Mouse (Mus musculus) cerebellum, adult 9-11 months (tissue): Measurements from ENCODE around the gene Tmem30a.
A peak's percentile ranks its signal among the peaks of the same experiment; 100 is the strongest.

Source experiments
- DNase-seq: peaks from one replicate; pipeline ENCODE4 v3.0.0; 2022

Gene Tmem30a

GRCm38 (mm10) chr9:79785794-79786085 lies 7.6 kb downstream of the Tmem30a start:
- DNase-seq = no peak

DNA sequence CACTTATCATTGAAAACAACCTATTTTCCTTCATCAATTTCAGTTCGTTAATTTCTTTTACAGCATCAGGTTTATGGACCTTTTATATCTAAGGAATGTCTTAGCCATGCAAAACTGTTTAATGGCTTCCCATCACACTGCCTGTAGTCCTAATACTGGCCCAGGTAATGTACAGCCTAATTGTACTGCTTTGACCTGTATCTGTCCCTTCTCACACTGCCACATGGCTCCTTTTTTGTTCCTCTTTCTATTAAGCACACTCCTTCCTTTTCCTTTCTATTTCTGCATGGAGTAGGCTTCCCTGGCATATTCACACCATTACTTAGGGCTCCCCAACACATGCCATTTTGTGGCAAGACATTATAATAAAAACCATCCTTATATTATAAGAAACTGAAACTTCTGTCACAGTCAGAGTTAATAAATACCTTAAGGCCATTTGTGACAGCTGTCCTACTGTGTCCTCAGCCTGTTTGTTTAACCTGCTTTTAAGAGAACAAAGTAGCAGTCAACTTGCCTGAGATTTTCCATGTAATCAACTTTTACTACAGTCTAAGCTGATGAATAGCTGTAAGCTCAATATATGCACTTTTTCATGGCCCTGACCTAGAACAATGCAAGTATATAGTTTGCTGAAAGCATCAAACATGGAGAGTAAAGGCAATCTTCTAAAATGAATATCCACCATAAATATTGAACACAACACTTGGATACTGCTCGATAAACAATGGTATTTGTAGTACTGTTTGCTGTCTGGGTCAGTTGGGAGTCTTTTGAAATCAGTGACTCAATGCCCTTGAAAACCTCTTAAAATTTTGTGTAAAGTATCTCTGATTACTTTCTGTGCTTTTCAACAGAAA lies 8.1 kb downstream of the Tmem30a start:
- no peak for DNase-seq

- no peak for DNase-seq
Observed at GRCm38 (mm10) chr9:79784439-79784838, 8.9 kb downstream of the Tmem30a start.

- no peak for DNase-seq
Observed at GRCm38 (mm10) chr9:79779354-79779753, 14.0 kb downstream of the Tmem30a start.

DNA sequence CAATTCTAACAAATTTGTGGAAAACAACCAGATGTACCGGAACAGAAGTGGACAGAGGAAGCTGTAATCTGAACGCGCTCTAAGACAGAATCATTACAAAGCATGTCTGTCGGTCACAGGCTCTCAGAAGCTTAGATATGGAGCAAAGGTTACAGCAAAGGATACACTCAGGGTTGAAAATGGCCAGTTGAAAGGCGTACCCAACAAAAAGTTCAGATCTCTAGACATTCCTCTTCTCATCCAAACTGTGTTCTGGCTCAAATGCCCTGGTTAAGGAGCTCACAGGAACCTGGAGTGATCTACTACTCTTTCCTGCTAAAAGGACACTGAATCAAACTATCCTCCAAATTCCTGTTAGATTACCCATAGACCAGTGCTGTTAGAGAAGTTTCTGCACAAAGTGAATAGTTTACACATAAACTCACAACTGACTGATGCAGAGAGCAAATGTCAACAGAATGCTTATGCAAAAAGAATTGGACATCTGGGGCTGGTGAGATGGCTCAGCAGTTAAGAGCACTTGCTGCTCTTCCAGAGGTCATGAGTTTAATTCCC lies 26.2 kb downstream of the Tmem30a start:
- no peak for DNase-seq

- DNase-seq = no peak
Observed at GRCm38 (mm10) chr9:79765329-79765728, 28.0 kb downstream of the Tmem30a start.

DNA sequence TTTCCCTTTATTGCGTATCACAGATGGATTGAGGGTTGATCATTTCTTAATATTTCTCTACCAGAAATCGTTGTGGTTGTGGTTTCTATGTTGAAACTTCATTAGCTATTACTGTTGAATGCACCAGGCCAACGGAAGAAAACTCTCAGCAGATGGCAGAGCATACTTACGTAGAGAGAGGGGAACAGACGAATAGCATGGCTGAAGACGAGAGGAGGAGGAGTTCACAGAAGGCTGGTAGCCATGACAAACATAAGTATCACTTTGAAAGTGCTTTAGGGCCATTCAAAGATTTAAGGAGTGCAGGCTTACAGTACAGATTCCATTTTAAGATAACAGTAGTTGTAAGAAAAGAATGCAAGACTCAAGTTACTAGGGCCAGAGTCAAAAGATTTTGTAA lies 30.8 kb downstream of the Tmem30a start:
- DNase-seq = no peak

GRCm38 (mm10) chr9:79760076-79760475 lies 33.2 kb downstream of the Tmem30a start:
- DNase-seq = no peak

DNA sequence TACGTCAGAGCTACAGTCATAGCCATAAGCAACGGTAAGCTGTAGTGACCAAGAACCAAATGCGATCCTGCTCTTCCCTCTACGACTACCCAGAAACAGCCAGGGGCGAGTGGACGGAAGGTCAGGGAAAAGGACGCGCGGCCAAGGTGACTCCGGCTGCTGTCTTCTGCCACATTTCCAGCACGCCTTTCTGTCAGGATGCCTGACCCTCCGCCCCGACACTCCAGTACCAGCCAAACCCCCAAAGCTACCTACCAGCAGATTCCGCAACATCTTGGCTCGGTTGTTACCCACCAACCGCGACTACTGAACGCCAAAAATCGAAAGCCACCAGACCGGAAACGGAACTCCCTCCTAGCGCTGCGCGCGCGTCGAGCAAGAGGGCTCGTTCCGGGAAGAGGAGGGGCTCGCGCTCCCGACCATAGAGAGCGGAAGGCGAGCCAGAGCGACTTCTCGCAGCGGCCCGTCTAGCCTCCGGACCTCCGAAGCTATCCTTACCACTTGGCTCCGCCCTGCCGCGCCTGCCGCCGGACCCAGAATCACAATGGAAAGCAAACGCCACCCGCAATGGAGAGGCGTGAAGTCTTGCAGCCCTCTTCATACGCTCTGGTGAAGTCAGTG lies 33.8 kb downstream of the Tmem30a start, which contains the start of gene Cox7a2:
Gene Cox7a2 (minus strand): TSS at position 494 of the 621 bp plus-strand sequence.
- DNase-seq = peak; percentile 96

GRCm38 (mm10) chr9:79755311-79755710 lies 38.0 kb downstream of the Tmem30a start:
- no peak for DNase-seq

- DNase-seq = no peak
Observed at GRCm38 (mm10) chr9:79751846-79752245, 41.5 kb downstream of the Tmem30a start.

GRCm38 (mm10) chr9:79750709-79751108 lies 42.6 kb downstream of the Tmem30a start:
- DNase-seq = no peak

GRCm38 (mm10) chr9:79745036-79745435 lies 48.3 kb downstream of the Tmem30a start:
- DNase-seq = no peak

DNA sequence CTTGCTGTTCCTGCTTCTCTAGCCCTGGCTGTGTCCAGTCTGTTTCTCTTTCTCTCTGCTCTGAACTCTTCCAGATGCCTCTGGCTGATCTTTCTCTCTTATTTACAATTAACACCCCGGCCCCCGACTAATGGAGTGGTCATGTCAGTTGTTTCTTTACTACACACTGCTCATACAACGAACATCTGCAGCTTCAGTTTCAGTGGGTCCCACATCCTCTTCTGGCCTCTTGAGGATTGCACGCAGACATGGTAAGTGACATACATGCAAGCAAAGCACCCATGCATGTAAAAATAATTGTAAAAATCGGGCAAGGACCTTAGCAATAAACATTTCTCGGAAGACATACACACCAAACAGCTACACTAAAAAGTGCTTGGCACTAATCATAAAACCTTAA lies 57.7 kb downstream of the Tmem30a start:
- no peak for DNase-seq

GRCm38 (mm10) chr9:79730301-79730700 lies 63.0 kb downstream of the Tmem30a start:
- no peak for DNase-seq

DNA sequence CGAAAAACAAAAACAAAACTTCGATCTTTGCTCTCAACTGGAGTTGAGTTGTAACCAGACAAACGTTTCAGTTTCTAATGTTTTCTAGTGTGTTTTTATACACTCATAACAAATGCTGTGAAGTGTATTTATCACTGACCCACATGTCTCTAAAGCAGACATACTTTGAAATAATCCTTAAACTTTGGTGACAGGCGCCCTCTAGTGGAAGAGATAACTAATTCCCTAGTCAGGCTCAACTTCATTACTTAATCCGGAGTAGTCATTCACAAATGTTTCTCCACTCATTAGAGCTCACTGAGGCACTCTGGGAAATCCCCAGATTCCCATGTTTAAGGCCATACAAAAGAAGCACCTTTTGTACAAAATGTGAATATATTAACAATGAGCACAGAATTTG lies 70.2 kb downstream of the Tmem30a start:
- peak; percentile 9 for DNase-seq

DNA sequence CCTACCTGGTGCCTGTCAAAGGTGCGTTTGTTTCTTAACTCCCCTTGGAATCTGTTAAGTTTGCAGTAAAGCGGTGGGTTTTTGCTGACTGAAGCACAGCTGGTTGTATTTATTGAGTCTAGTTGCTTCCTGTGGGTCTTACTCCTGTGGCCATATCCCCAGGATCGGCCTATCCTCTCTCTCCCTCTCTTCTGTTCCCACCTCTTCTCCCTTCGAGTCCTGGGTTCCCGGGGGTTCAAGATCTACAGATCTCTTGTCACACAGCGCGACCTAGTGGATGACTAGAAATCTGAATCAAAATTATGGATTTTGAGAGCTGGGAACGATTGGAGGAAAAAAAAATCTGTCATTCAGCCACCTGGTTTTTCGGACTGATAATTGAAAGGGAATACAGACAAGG lies 72.3 kb downstream of the Tmem30a start:
- peak; percentile 31 for DNase-seq

GRCm38 (mm10) chr9:79720143-79720542 lies 73.2 kb downstream of the Tmem30a start:
- no peak for DNase-seq

DNA sequence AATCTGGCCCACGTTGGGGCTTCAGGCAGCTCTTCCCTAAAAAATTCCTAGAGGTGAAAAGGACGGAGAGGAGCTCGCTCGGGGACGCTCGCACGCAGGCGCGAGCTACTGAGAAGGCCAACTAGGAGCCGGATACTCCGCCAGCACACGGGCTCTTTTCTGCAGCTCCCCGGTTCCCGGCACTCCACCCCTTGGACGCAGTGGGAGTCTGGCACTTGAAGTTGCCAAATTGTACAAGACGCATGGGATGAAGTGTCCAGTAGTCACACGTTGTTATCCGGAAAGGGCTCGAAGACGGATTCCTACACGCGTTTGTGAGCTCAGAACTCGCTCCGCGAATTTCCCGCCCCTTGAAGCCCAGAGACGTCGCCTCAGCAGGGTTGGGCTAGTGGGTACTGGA lies 73.9 kb downstream of the Tmem30a start:
- peak; percentile 11 for DNase-seq
